Mouse (Mus musculus) heart, embryonic 14.5 days (tissue): ENCODE data around the gene Srsf11. TPM values are rescaled to one million over a fixed set of nuclear protein-coding genes. Genes with fewer than 3 reads are reported as not detected.

ENCODE experiments used
- ATAC-seq: fragments of 200-750 bp; cut with Nextera tagmentation; 2 replicates; pipeline ENCODE4 v1.8.0; 2017; ENCODE audit warnings: low read depth, moderate TSS enrichment; ENCODE audit not compliant: insufficient number of reproducible peaks, insufficient read depth, low FRiP score
- H3K27ac ChIP-seq, 2 experiments: fragments of 200-500 bp in 1 of 2; fragments of 300-500 bp in 1 of 2; sonication (generic) in 1 of 2; replicated peaks in 1 of 2; 2 replicates each; pipeline ENCODE4 v1.5.1; 2012 to 2014; ENCODE audit warnings: low read depth in 2 of 2, low read length in 2 of 2, control low read depth in 1 of 2, mild to moderate bottlenecking in 1 of 2, mixed read lengths in 1 of 2; ENCODE audit not compliant: control insufficient read depth in 1 of 2, insufficient read depth in 1 of 2
- H3K27me3 ChIP-seq: fragments of 300-500 bp; sonication (generic); 2 replicates; pipeline ENCODE4 v1.6.1; 2014; ENCODE audit warnings: mild to moderate bottlenecking, low read length, control low read depth; ENCODE audit not compliant: control insufficient read depth, insufficient read depth
- H3K36me3 ChIP-seq: fragments of 300-500 bp; sonication (generic); 2 replicates; pipeline ENCODE4 v1.6.1; 2014; ENCODE audit warnings: mild to moderate bottlenecking, control low read depth, low read length, mixed read lengths; ENCODE audit not compliant: control insufficient read depth, insufficient read depth
- H3K4me1 ChIP-seq, 2 experiments: fragments of 200-500 bp in 1 of 2; fragments of 300-500 bp in 1 of 2; sonication (generic) in 1 of 2; 2 replicates each; pipeline ENCODE4 v1.6.1; 2012 to 2014; ENCODE audit warnings: low read length in 2 of 2, control low read depth in 1 of 2, mixed read lengths in 1 of 2; ENCODE audit not compliant: control insufficient read depth in 2 of 2, insufficient read depth in 2 of 2
- H3K4me2 ChIP-seq: fragments of 300-500 bp; sonication (generic); 2 replicates; pipeline ENCODE4 v1.6.1; 2014; ENCODE audit warnings: mild to moderate bottlenecking, low read length
- H3K4me3 ChIP-seq, 2 experiments: fragments of 200-500 bp in 1 of 2; fragments of 300-500 bp in 1 of 2; sonication (generic) in 1 of 2; 2 replicates each; pipeline ENCODE4 v1.5.1; 2012 to 2014; ENCODE audit warnings: low read length in 2 of 2, mild to moderate bottlenecking in 2 of 2, control low read depth in 1 of 2, low read depth in 1 of 2, moderate library complexity in 1 of 2; ENCODE audit not compliant: control insufficient read depth in 1 of 2, insufficient read depth in 1 of 2
- H3K9ac ChIP-seq: fragments of 300-500 bp; sonication (generic); 2 replicates; pipeline ENCODE4 v1.6.1; 2014; ENCODE audit warnings: mild to moderate bottlenecking, low read length
- H3K9me3 ChIP-seq: fragments of 300-500 bp; sonication (generic); 2 replicates; pipeline ENCODE4 v1.6.1; 2016; ENCODE audit warnings: low read length, control low read depth; ENCODE audit not compliant: control insufficient read depth
- WGBS: fragments of 180-500 bp; shearing (Covaris S2); extraction: QIAGEN DNeasy Blood & Tissue Kit; methylation state at CpG from one replicate; pipeline ENCODE4 v1.1.7; 2014; 5-methylcytosine and 5-hydroxymethylcytosine counted together
- polyA plus RNA-seq: library from polyadenylated mRNA; unstranded; fragments of >200 nt; fragmentation: Nextera tagmentation; extraction: Ambion mirVana; gene quantifications from 2 replicates; pipeline ENCODE4 v1.2.1, GENCODE M21; 2014

Srsf11 gene
- polyA plus RNA-seq, 1 experiment from 2014 or later, result 169 TPM

- no peak overlapping the region for H3K4me2 ChIP-seq
- H3K27me3 ChIP-seq, result no peaks in the 10 kb centered on the region
- no peak for ATAC-seq
- no peak overlapping the region for H3K9ac ChIP-seq
- peaks cover 37% of the 10 kb centered on the region for H3K36me3 ChIP-seq
- H3K9me3 ChIP-seq, result no peaks in the 10 kb centered on the region
- 89% methylated on average over 2 of the region's 2 CpGs for WGBS
- H3K4me1 ChIP-seq, result peaks cover 0 to 4% of the 10 kb centered on the region in 2 experiments; a peak in 2 of 4 replicates
- no peak overlapping the region for H3K27ac ChIP-seq
- H3K4me3 ChIP-seq, result no peak overlapping the region
These were observed 28.8 kb upstream of the Srsf11 start for GRCm38 (mm10) chr3:158065256-158065655.

DNA sequence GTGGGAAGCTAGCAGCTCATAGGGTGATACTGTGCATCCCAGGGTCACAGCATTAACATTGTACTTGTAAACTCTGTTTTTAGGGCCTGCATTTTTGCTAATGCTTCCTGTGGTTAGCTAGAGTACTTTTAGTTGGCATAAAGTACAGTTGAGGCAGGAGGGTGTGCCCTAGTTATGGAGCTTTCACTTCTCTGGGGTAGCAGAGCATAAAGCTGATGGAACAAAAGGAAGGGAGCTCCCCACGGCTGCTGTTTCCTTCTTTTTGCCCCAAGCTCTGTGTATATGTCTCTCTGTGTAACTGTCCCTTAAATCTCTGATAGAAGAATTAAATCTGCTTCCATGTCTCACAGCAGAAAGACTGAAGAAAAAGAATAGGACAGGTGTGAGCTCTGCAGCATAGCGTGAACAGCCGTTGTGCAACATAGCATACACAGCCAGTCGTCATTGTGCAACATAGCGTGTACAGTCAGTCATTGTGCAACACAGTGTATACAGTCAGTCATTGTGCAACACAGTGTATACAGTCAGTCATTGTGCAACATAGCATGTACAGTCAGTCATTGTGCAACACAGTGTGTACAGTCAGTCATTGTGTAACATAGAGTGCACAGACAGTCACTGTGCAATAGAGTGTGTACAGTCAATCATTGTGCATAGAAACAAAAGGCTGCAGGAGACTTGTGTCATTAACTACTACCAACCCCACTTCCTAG is 25.5 kb upstream of the Srsf11 start:
- H3K27ac ChIP-seq, result no peak overlapping the region
- H3K9ac ChIP-seq, result no peak overlapping the region
- H3K4me1 ChIP-seq, result no peaks in the 10 kb centered on the region
- H3K4me3 ChIP-seq, result no peak overlapping the region
- no peak overlapping the region for H3K4me2 ChIP-seq
- H3K27me3 ChIP-seq, result no peaks in the 10 kb centered on the region
- 92% methylated on average over 5 of the region's 5 CpGs for WGBS
- peaks cover 62% of the 10 kb centered on the region for H3K36me3 ChIP-seq
- no peaks in the 10 kb centered on the region for H3K9me3 ChIP-seq
- no peak for ATAC-seq

- Histone ChIP-seq H3K4me2 (no peak overlapping the region), H3K9me3 (no peaks in the 10 kb centered on the region), H3K36me3 (peaks cover 67% of the 10 kb centered on the region), H3K9ac (no peak overlapping the region), H3K4me1 (no peaks in the 10 kb centered on the region), H3K4me3 (no peak overlapping the region), H3K27ac (no peak overlapping the region), H3K27me3 (no peaks in the 10 kb centered on the region)
- 91% methylated on average over 2 of the region's 2 CpGs for WGBS
- ATAC-seq, result no peak
These were observed 24.3 kb upstream of the Srsf11 start for GRCm38 (mm10) chr3:158060621-158061291.

DNA sequence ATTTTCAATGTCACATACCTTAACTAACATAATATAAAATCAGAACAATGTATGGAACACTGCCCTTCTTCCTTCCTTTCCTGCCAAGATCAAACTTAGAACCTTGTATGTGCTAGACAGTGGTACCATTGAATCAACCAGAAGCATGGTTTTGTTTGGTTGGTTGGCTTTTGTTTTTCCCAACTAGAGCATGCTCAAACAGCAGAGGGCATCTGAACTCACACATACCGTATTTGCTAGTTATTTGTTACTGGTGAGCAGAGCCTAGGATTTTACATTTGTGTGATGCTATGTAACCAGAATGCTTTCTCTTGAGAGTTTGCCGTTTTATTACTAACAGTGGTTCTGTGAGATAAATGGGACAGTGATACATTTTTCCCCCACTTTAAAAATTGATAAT is 13.1 kb upstream of the Srsf11 start:
- Histone ChIP-seq H3K27me3 (no peaks in the 10 kb centered on the region), H3K36me3 (peaks cover 49% of the 10 kb centered on the region), H3K9ac (no peak overlapping the region), H3K4me1 (no peaks in the 10 kb centered on the region), H3K4me3 (no peak overlapping the region), H3K4me2 (no peak overlapping the region), H3K9me3 (no peaks in the 10 kb centered on the region), H3K27ac (no peak overlapping the region)
- ATAC-seq, result no peak
- 81% methylated on average over 2 of the region's 2 CpGs for WGBS

GRCm38 (mm10) chr3:158040755-158041154 is 4.3 kb upstream of the Srsf11 start:
- H3K36me3 ChIP-seq, result no peaks in the 10 kb centered on the region
- no peak for ATAC-seq
- H3K9ac ChIP-seq, result no peak overlapping the region
- no peak overlapping the region for H3K4me2 ChIP-seq
- no peaks in the 10 kb centered on the region for H3K9me3 ChIP-seq
- no peak overlapping the region for H3K27ac ChIP-seq
- 78% methylated on average over 2 of the region's 2 CpGs for WGBS
- H3K4me3 ChIP-seq, result no peak overlapping the region
- H3K4me1 ChIP-seq, result peaks cover 0 to 3% of the 10 kb centered on the region in 2 experiments; a peak in 2 of 4 replicates
- H3K27me3 ChIP-seq, result no peaks in the 10 kb centered on the region

DNA sequence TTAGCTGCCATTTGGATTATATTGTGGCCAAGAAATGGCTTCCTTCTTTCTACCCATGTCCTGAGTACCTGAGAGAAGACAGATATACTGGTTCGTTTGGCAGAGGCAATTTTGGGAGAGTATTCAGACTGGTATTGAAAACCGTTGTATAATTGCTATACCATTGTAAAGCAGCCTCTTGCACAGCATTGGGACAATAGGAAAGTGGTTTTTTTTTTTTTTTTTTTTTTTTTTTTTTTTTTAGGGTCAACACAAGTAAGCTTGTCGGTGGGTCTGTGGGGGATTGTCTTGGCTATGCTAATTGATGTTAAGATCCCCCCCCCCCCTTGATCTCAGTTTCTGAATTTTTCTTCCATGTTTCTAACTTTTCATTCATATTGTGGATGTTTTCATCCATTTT is 1.7 kb upstream of the Srsf11 start:
- H3K9me3 ChIP-seq, result no peaks in the 10 kb centered on the region
- no peak overlapping the region for H3K4me3 ChIP-seq
- no peak overlapping the region for H3K27ac ChIP-seq
- peaks cover 3 to 15% of the 10 kb centered on the region in 2 experiments; a peak in 3 of 4 replicates for H3K4me1 ChIP-seq
- no peak overlapping the region for H3K4me2 ChIP-seq
- WGBS, result 87% methylated on average over 3 of the region's 3 CpGs
- H3K9ac ChIP-seq, result no peak overlapping the region
- no peak for ATAC-seq
- H3K27me3 ChIP-seq, result no peaks in the 10 kb centered on the region
- peaks cover 3% of the 10 kb centered on the region for H3K36me3 ChIP-seq

DNA sequence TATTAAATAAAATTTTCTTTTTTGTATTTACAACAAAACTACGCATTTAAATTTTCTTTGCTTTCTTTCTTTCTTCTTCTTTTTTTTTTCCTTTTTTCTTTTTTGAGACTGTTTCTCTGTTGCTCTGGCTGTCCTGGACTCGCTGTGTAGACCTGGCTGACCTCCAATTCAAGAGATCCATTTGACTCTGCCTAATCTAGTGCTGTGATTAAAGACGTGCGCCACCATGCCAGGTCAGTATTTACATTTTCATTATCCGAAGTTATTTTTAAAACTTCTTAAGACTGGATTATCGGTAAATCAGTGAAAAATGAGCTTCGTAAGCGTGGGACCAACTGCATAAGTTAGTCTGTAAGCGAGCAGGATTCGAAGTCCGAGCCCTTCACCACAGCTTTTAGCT is 573 bp downstream of the Srsf11 start:
- no peak for ATAC-seq
- Histone ChIP-seq H3K4me2 (peak overlapping the region; percentile 70), H3K27me3 (no peaks in the 10 kb centered on the region), H3K9me3 (no peaks in the 10 kb centered on the region), H3K9ac (peak overlapping the region; percentile 89), H3K36me3 (peaks cover 3% of the 10 kb centered on the region), H3K27ac (peak overlapping the region; percentile 89 to 90), H3K4me3 (peak overlapping the region; percentile 76 to 84), H3K4me1 (peaks cover 3 to 22% of the 10 kb centered on the region in 2 experiments; a peak in 3 of 4 replicates)
- 2% methylated on average over 11 of the region's 11 CpGs for WGBS
